Mouse (Mus musculus) G1E-ER4 (cell line): ENCODE data around the gene Ptger4. TPM values are rescaled to one million over a fixed set of nuclear protein-coding genes. Genes with fewer than 3 reads are reported as not detected.
A peak's percentile ranks its signal among the peaks of the same experiment; 100 is the strongest.

Experiments used
- GATA1 ChIP-seq: IDR thresholded peaks from one replicate; pipeline ENCODE4 v1.8.0; 2012; ENCODE audit warnings: low read length, inconsistent platforms
- polyA plus RNA-seq: library from polyadenylated mRNA; stranded (reverse); fragments of >175 nt; gene quantifications from 2 replicates; pipeline ENCODE4 v1.2.3, GENCODE M21; 2012

Gene Ptger4
- polyA plus RNA-seq, 1 experiment = 10.6 TPM

DNA sequence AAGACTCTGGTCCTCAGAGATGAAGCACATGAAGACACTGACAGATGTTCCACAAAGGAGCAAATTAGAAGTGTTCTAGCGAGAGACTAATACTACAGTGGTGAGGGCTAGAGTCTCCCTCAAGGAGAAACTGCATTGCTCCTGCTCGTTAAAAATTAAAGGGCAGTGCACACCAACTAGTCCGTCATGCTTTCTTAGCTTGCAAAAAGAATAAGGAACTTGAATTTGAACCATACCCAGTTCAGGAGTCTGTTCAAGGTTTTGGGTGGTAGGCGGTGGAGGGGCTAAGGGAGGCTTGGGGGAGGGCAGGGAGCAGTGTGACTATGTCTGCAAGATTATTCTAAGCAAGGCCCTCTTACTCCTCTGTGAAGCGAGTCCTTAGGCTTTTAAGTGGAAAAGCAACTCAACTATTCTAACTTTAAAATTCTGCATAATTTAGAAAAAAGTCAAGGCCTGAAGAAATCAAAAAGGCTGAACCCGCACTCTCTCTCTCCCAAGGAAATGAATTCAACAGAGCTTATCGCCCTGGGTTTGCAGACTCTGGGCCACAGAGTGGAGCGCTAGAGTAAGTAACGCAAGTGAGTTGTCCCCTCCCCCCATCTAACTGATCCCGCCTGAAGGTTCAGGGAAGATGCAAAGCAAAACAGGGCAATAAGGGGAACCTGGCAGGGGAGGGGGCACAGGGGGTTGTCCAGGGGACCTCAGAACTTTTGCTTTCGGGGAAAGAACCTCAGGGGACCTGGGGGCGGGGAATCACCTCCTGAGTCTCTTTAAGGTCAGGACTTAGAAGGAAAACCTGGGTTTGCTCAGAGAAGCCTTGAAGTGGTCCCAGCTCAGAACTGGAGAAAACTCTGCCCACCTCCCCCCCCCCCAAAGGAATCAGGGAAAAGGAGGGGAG lies 2.4 kb downstream of the Ptger4 start:
- no peak for TF ChIP-seq GATA1

DNA sequence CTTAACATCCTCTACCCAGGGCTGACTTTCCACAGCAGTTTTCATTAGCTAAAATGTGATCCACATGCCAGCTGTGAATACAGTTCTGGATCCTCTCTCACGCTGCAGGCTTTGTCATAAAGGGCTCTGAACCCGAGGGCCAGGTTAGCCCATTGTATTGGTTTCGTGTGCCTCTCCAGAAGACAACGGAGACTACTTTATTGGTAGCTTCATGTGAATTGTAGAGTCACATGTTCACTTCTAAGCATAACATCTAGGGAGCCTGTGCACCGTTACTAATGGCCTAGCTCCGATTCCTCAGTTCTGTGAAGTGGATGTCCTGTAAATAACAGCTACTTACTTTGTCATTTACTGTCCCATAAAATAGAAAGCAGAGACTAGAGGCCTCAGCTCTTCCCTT lies 3.6 kb downstream of the Ptger4 start:
- TF ChIP-seq GATA1 = no peak

DNA sequence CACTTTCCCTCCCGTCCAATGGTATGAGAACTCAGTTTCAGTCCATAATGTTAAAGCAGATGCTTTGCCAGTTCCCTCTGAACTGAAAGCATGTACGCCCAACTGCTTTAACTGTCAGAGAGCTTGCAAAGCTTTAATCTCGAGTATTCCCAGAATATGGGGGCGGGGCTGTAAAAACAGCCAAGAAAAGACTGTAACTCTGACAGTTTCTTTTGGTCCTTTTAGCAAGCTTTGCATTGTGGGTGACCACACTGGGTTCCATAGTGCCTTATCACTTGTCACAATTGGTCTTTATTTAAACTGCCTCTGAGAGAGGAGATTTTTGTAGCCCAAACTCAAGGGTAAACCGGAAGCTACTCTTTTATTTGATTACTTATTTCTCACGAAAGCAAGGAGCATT lies 4.1 kb downstream of the Ptger4 start:
- no peak for TF ChIP-seq GATA1

DNA sequence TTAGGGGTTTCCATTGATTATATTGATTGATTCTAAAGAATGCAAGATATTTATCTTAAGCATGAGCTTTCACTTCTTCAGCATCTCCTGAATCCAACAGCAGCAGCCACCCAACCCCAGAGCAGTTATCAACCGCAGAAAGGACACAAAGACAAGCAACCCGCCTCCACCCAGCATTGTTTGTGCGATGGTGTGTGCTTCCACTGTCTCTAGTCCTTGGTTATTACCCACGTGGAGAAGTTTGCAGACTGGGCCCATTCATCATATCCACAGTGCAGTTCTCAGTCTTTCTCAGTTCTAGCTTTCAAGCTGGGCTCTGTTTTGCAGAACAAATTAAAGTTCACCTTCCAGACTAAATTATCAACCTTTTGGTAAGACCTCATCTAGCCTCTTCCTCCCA lies 4.6 kb downstream of the Ptger4 start:
- peak; percentile 27 for TF ChIP-seq GATA1

DNA sequence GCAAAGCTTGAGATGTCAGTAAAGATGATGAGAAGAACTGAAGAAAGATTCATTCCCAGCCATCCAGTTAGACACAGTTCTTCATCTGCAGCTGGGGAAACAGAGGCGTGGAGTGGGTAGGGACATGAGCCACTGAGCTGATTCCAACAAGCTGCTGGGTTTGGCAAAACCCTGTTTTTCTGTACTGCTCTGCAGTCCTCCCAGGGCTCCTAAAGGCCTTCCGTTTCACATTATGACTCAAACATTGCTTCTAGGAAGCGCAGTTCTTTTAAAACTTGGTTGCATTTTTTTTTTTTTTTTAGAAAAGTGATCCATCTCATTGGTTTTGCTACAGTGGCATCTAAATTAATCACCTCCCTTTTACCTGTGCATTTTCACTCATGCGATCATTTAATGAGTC lies 5.4 kb downstream of the Ptger4 start:
- TF ChIP-seq GATA1 = no peak

DNA sequence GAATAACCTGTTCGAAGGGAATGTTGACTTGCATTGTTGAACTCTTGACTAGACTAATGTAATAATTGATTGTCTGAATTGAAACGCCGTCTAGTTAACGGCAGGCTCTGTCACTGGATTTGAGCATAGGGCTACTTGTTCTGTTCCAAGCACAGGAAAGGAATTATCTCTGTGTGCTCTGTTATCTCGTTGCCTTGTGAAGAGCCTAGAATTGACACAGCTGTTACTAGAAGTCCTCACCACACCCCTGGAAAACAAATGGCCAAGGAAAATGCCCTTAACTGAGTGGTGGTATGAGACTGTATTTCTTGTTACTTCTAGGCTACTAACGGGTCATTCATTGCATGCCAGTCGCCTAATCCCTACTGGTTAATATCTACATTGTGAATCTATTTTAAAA lies 5.9 kb downstream of the Ptger4 start:
- TF ChIP-seq GATA1 = no peak

DNA sequence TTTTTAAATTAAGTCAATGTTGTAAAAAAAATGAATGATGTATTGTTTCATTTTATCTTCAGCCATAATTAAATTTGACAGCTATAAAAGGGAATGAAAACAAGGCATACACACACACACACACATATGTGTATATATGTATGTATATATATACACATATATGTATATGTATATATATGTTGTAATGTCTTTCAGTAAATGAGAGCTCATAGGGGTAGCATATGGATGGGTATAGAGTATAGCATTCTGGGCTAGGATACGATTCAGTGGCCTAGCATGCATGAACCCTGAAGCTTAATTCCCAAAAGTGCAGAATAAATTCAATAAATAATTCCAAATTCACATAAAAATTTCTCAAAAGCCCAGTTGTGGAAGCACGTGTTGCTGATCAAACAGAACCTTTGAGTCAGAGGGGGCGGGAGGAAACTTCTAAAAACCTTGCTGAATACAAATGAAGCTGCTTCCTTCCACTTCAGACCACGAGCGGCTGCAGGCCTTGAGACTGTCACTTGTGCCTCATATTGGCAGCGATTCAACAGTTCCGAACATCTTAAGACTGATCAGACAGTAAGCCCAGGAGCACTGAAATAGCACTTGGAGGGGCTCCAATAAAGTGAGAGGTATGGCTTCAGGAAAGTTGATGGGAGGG lies 6.9 kb downstream of the Ptger4 start:
- no peak for TF ChIP-seq GATA1

DNA sequence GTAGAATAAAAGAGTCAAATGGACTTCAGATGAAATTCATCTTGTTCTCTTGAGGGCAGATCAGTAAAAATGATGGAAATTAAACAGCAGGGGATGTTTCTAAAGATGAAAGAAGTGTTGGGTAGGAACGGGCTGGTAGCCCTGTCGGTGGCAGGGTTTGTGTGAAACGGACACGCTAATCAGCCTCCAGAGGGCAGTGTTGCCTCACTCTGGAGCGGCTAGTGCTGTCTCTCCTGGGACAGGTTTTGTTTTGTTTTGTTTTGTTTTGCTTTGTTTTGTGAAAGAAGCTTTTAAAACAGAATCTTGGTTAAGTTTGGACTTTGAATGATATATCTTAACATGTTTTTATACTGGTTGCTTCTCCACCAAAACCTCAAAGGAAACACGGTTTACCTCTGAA lies 7.4 kb downstream of the Ptger4 start:
- TF ChIP-seq GATA1 = no peak

DNA sequence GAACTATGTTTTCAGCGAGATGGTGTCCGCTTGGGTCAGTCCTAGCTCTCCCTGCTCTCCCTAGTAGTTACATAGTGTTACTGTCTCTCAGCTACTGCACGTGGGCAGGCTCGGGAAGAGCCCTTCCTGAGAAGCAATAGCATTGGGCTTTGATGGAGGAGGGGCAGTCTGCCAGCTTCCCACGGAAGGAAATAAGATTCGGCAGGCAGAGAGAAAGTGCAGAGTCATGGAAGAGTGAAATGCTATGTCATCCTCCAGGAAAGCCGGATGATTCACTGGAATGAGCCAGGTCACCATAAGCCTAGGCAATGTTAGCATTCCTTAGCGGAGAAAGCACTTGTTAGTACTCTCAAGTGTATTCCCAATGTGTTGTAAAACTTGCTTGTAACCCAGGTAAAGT lies 8.5 kb downstream of the Ptger4 start:
- no peak for TF ChIP-seq GATA1

DNA sequence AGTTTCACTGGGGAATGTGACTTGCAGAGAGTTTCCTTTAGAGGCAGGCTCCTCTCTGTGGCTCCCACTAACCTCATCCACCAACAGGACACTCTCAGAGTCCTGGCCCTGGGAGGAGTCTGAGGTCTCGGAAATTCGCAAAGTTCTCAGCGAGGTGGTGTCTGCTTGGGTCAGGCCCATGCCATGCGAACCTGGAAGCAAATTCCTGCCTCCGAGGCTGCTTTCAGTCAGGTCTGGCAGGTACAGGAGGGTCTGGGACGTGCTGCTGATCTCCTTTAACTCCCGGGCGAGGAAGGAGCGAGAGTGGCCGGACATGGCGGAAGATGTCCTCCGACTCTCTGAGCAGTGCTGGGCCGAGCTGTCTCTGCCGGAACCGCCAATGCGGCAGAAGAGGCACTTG lies 9.3 kb downstream of the Ptger4 start:
- no peak for TF ChIP-seq GATA1

DNA sequence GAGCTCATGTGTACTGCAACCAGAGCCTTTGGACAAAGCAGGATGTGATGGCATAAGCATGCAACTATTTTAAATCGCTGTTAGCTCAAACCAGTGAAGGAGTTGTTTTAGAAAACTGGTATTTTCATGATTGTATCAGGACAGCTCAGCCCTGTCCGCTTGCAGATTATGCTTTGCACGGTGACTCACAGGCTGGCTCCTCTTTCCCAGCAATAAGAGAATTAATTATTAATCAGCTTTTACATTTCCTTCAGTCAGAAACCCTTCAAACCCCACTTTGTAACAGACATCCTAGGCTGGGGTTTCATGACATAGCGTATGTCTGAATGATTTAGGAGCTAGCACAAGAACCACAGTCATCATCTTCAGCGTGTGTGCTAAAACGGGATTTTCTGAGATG lies 23.5 kb downstream of the Ptger4 start:
- TF ChIP-seq GATA1 = no peak

DNA sequence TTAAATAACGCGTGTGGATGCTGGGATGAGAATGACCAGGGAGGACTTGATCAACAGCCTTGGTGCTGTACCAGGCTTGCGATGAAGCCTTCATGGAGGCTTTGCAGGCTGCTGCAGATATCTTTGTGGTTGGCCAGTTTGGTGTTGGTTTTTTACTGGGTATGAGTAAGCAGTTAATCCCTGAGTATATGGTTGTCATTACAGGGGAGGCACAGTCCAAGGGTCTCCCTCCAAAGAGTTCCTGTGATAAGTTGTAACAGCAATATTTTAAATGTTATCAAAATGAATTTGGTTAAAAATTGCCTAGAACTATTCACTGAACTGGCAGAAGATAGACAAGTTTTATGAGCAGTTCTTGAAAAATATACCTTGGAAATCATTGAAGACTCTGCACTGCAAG lies 34.9 kb downstream of the Ptger4 start:
- TF ChIP-seq GATA1 = no peak

DNA sequence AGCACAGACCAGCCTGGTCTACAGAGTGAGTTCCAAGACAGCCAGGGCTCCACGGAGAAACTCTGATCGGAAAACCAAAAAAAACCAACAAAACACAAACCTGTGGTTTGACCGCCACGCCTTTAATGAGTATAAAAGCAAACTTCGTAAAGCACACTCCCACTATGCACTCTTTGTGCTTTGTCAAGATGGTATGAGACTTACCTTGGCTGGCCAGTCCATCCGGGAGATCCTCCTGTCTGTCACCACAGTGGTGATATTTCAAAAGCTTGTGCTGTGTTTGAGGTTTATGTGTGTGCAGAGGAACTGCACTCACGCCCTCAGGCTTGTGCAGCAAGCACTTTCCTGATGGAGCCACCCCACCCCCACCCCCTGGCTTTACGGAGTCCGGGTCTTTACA lies 38.8 kb downstream of the Ptger4 start:
- no peak for TF ChIP-seq GATA1

DNA sequence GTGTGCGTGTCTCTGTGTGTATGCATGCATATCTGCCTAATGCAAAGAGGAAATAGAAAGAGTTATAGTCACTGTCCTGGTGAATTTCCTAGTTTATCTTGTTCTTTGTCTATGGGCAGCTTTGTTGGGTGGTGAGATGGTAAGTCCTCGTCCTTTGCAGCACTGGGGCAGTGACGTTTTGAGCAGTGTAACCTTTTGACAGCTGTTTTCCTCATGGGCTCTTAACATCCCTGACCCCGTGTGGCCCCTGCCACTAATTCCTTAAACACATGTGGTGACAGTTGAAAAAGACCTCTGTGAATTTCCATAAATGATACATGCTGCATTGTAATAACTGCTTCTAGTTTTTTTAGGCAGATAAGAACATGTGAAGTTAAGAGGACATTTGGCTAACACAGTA lies 47.3 kb downstream of the Ptger4 start:
- TF ChIP-seq GATA1 = no peak

DNA sequence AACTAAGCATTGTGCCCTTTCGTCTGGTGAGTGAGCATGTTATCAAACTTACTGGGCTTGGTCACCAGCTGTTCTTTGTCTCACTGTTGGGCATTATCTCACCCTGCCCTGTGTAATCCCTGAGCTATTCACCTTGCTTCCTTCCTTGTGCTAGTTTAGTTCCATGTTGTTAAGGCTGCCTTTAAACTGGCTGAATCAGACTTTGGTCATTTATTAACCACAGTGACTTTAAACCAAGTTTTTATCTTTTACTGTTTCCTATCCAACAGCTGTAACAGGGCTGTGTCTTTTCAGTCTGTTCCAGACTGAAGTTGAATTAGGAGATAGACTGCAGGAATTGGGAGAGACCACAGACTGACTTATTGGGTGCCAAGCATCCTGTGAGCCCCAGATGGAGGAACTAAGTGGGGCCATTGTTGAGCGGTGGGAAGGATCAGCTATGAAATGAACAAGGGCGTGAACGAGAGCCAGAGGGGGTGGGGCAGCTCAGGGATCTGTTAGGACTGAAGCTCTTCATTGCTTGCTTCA lies 47.9 kb downstream of the Ptger4 start:
- TF ChIP-seq GATA1 = peak; percentile 64

DNA sequence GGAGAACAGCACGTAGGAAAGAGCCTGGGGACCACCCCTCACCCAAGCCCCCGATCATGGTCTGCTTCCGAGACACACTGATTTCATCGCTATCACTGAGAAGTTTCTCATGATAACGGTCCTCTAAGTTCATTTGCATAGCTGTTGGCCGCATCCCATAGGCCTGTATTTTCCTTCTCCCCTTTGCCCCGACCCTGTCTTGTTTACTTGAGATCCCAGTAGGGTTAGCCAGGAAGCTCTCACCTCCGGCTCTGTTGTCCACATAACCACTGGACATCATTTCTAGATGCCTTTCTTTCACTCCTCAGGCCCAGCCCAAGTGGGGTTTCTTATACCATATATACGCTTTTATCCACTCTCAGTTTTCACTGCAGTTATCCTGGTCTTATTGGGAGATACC lies 49.1 kb downstream of the Ptger4 start:
- TF ChIP-seq GATA1 = no peak

DNA sequence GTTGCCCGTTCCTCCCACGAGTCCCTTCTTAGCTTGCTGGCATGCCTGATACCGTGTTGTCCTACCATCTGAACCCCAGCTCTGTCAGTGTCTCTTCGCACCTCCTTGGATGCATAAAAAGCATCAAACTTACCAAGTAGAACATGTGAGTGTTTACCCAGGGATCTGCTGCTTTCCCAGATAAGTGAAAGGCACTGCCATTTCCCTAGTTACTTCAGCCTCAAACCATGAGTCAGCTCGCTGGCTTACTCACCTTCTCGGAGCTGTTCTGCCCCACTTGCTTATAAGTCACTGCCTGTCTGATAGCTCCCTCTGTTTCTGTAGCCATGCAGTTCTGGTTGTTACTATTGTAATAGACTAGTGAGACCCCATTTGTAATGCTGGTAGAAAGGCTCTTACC lies 49.5 kb downstream of the Ptger4 start:
- no peak for TF ChIP-seq GATA1
